Mouse (Mus musculus) c-Kit-negative CD71-positive TER-119-positive erythroid progenitor cells, embryonic 14.5 days (primary cell): ENCODE results near the gene Rad51b.

Experiments
- DNase-seq: peaks from one replicate; pipeline ENCODE4 v3.0.0-alpha.2; 2013; ENCODE audit warnings: low read depth, low spot score

Rad51b gene

DNA sequence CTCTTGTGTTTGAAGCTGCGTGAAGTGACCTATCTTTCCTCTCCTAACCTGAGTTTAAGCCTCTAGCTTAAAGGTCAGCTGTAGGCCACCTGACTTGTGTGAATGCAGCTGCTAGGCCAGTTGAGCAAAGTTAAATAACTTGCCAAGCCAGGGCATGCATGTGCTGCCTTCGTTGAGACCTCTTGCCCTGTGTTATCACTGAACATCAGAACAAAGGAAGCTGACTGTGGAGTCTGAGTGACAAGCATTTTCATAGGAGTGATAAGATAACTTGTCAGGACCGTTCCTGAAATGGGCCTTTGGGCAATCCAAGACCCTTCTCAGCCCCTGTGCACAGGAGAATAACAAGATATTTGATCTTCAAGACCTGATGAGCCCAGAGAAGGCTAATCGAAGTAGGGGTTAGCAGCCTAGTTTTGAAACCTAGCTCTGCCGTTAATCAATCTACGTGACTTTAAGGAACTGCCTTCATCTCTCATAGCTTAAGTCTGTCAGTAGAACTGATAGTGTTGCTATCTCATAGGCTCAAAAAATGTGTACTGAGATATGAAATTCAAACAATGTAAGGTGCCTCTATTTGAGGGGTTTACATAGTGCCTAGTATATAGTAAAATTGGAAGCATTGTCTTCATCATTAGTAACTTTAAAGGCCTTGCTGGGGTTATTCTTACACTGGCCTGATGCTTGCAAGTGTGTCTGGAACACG, 465.6 kb downstream of the Rad51b start:
- no peak for DNase-seq

- DNase-seq, result no peak
These were observed 469.0 kb downstream of the Rad51b start for GRCm38 (mm10) chr12:79766116-79766515.

DNA sequence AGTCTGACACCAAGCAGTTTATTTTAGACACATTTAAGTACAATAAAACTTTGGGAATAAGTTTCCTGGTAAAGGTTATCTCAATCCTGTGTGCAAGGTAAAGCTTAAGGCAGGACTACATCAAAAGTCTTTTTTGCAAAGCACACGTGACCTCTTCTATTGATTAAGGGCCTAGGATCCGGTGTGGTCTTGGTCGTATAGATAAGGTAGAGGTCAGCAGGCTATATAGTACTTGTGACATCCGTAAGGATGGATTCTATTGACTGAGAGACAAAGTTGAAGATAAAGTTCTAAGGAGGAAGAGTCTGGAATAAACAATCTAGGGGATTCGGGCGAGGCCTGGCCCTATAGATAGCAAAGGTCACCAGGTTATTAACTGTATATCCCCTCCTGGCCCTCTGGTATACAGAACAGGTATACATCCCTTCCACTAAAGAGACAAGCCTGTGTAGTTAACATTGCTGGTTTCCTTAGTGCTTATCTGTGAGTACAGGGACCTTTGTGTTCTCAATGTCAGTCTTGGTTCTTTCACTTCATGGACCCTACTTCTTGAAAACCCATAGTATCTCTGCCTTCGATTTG, 471.8 kb downstream of the Rad51b start:
- no peak for DNase-seq

- DNase-seq, result no peak
These were observed 472.7 kb downstream of the Rad51b start for GRCm38 (mm10) chr12:79769763-79770162.

GRCm38 (mm10) chr12:79771194-79771593, 474.1 kb downstream of the Rad51b start:
- no peak for DNase-seq

DNA sequence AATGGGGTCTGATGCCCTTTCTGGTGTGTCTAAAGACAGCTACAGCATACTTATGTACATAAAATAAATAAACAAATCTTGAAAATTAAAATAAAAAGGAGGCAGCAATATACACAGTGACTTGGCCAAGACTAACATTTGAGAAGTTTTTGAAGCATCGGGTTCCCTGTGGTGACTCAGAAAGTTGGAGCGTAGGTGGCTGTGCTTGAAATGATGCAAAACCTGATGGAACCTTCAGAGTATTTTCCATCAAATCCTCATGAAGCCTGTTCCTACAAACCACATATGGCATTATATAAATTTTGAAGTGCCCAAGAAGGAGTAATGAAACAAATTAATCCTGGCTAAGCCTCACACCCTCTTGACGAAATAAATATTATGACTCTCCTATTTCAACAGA, 474.7 kb downstream of the Rad51b start:
- no peak for DNase-seq

- DNase-seq, result no peak
These were observed 476.2 kb downstream of the Rad51b start for GRCm38 (mm10) chr12:79773246-79773645.

- DNase-seq, result no peak
These were observed 477.5 kb downstream of the Rad51b start for GRCm38 (mm10) chr12:79774571-79774970.

DNA sequence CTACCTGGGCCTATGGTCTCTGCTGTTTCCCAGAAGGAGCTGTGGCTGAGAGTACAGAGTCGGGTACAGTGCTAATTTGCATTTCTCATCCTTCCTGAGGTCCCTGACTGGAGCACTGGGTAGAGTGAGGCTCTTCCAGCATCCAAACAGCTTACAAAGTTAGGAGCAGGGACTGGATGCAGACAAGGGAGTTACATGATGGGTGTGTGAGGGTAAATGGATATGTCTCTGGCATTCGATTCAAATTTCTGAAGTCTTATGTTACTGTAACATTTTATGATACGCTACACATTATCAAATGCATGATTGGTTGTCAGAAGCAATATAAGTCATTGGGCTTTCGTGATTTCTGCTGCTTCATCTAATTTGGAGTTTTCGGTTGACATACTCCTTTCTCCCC, 479.7 kb downstream of the Rad51b start:
- DNase-seq, result no peak

DNA sequence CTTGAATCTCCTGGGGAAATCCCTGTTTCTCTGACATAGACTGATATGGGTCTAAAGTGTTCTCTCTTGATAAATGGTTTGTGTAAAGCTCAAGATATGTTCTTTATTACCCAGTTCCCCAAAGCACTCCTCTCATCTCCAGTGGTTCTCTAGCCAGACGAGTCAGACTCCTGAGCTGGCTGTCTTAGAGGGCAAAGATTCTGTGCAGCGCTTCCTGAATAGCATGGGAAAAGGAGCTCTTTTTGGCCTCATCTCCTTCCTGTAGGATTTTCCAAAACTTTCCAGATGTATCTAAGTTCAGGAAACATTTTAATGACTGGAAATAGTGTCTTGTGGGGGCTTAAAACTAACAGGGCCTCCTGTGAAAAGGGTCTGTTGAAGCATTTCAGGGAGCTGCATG, 483.7 kb downstream of the Rad51b start:
- DNase-seq, result no peak

- no peak for DNase-seq
These were observed 484.7 kb downstream of the Rad51b start for GRCm38 (mm10) chr12:79781788-79782187.

DNA sequence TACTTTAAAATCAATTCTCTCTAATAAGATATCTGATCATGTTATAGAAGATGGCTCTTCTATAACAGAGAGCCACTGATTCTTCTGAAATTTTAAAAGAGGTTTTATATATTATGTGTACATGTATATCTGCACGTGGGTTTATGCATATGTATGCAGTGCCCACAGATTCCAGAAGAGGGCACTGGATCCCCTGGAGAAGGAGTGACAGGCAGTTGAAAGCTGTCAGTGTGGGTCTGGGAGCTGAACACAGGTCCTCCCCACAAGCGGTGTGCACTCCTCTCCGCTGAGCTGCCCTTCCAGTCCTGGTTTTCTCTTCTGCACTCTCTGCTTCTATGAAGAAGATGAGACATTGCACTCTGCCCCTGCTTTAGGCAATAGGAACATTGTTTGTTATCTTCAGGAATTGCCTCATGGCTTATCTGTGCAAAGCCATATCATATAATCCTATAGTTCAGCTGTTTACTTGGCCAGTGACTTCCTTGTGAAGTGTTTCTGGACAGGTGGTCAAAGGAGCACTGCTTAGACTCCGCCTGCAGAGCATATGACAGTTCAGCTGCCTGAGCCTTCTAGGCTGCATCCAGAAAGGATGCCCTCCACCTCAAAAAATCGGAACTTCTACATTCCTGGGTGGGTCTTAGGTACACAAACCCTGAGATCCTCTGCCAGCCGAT, 485.5 kb downstream of the Rad51b start:
- no peak for DNase-seq

- DNase-seq, result no peak
These were observed 487.1 kb downstream of the Rad51b start for GRCm38 (mm10) chr12:79784159-79784558.

DNA sequence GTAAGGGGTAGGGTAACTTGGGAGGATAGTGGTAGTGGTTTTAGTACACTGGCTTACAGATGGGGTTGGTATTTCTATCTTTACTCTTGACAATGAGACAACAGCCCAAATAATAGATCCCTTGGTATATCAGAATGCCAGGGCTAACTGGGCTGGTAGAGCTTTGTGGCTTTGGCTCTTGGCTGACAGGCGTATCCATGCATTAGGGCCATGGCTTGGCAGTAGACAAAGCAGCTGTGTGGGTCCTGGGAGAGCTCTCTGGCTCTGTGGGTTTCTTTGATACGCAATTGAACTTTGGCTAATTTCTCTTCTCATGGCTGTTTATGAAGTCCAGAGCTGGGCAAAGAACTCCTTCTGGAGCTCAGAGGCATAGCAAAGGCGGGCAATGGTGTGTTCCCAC, 488.6 kb downstream of the Rad51b start:
- DNase-seq, result no peak

DNA sequence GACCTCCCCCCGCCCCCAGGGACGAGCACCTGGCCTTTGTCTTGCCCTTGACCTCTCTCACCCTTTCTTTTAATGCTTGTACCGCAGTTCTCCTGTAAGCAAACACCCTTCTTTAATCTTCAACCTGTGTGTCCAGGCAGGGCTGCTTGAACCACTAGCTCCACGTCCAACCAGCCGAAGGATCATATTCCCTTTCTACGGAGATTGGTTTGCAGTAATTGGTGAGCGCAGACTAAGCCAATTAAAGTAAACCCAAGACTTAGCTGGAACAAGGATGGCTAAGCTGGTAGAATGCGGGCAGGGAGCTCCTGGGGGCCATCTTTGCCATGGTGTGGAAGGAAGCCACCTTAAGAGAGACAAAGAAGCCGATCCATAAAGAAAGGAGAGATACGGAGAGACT, 490.5 kb downstream of the Rad51b start:
- no peak for DNase-seq

- DNase-seq, result no peak
These were observed 491.3 kb downstream of the Rad51b start for GRCm38 (mm10) chr12:79788340-79788739.

- DNase-seq, result no peak
These were observed 492.4 kb downstream of the Rad51b start for GRCm38 (mm10) chr12:79789481-79789880.

DNA sequence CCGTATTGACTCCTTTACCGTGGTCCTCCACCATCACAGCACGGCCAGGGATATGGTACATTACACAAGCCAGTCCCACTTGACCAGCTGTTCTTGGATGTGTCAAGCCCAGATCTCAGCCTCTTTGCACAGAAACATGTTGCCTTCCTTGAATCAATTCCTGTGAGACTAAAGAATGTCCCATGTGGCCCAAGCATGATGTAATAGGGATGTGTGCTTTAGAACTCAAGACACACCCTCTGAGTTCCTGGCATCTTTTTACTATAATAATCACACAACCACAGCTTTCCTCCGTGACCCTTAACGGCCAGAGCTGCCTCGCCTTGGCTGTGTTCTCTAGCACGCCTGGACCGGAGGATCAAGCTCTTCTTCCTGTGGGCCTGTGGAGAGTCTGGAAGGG, 496.3 kb downstream of the Rad51b start:
- no peak for DNase-seq

- no peak for DNase-seq
These were observed 497.7 kb downstream of the Rad51b start for GRCm38 (mm10) chr12:79794802-79795201.

DNA sequence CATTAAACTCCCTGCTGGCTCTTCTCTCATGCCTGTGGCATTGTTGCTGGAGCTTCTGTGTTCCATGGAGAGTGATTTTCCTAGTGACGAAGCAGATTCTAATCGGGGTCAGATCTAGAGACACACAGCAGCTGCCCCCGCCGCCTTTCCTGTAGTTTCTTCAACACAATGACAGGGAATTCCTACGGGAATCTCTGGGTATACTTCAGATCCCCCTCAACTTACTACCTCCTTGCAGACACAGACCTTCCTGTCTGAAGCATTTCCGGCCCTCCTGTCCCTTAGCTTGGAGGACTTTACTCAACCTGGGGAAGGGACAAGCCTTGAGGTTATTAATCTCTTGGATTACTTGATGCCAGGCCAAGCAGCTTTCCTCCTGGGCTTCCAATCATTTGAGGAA, 499.2 kb downstream of the Rad51b start:
- no peak for DNase-seq

DNA sequence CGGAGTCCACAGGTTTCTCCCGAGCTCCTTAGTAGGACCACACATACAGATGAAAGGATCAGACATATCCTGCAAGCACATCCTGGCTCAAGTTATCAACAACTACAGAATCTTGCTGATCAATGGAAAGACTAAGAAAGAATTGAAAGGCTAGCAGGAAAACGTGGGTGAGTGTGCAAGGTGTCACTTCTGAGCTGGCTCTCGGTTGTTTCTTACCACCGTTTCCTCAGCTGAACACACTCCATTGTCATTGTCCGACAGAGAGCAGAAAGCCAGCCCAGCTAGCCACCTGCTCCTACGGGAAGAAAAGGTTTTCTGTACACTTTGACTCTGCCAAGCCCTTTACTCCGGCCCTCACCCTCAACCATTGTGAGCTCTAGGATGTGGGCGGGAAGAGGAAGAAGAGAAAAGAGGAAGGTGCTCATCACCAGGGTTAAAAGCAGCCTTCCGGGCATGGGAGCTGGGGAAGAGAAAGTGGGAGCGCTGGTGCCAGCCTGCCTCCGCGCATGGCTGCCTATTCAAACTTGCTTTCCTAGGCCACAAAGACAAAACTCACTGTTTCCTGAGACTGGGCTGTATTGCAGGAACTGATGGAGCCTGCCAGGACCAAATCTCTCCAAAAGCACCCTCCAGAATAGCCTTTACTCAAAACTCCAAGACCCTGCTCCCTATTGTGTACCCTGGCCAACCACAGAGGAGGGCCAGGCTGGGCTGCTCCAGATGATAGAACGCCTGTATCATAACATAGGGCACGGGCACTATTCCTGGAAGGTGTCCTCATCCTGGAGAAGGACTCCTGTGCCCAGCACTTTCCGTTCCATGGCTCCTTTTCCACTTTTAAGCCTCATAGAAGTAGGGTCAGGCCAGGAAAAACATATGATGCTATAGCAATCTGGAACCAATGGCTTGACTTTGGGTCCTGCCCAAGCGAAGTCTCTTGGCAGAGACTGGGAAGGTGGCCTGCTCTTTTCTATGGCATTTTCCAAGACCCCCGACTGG, 500.0 kb downstream of the Rad51b start:
- no peak for DNase-seq

GRCm38 (mm10) chr12:79798488-79798887, 501.4 kb downstream of the Rad51b start:
- DNase-seq, result no peak
